Mouse (Mus musculus): ENCODE data around the gene Kcnmb2.
A peak's percentile ranks its signal among the peaks of the same experiment; 100 is the strongest.

The Kcnmb2 gene

GRCm38 (mm10) chr3:32144194-32144593 lies 241.9 kb downstream of the Kcnmb2 start:
- no peak for DNase-seq (ENCODE audit: low spot score in 2 of 2)

- no peak for DNase-seq (ENCODE audit: low spot score in 2 of 2)
Measured at GRCm38 (mm10) chr3:32144655-32145054, 242.3 kb downstream of the Kcnmb2 start.

GRCm38 (mm10) chr3:32147739-32148138 lies 245.4 kb downstream of the Kcnmb2 start:
- DNase-seq (ENCODE audit: low spot score in 2 of 2) = no peak

- DNase-seq (ENCODE audit: low spot score in 2 of 2) = no peak
Measured at GRCm38 (mm10) chr3:32149851-32150570, 247.7 kb downstream of the Kcnmb2 start.

GRCm38 (mm10) chr3:32180519-32180918 lies 278.2 kb downstream of the Kcnmb2 start:
- no peak for DNase-seq (ENCODE audit: low spot score in 2 of 2)

GRCm38 (mm10) chr3:32185855-32186522 lies 283.7 kb downstream of the Kcnmb2 start:
- DNase-seq (ENCODE audit: low spot score in 2 of 2) = no peak

GRCm38 (mm10) chr3:32188521-32188920 lies 286.2 kb downstream of the Kcnmb2 start:
- DNase-seq (ENCODE audit: low spot score in 2 of 2) = peak in 1 of 2 experiments; percentile 28

- DNase-seq (ENCODE audit: low spot score in 2 of 2) = no peak
Measured at GRCm38 (mm10) chr3:32188955-32189354, 286.6 kb downstream of the Kcnmb2 start.

GRCm38 (mm10) chr3:32189956-32190355 lies 287.6 kb downstream of the Kcnmb2 start:
- DNase-seq (ENCODE audit: low spot score in 2 of 2) = no peak

GRCm38 (mm10) chr3:32194014-32194413 lies 291.7 kb downstream of the Kcnmb2 start:
- no peak for DNase-seq (ENCODE audit: low spot score in 2 of 2)

- no peak for DNase-seq (ENCODE audit: low spot score in 2 of 2)
Measured at GRCm38 (mm10) chr3:32226755-32227154, 324.4 kb downstream of the Kcnmb2 start.

GRCm38 (mm10) chr3:32236766-32237165 lies 334.5 kb downstream of the Kcnmb2 start:
- DNase-seq (ENCODE audit: low spot score in 2 of 2) = no peak

Measured in frontal cortex, postnatal 10 days (tissue).